Comparison of ENCODE assay signal across 8 mouse cellular contexts in genomic region chr5:137122686-137123193, GRCm38 (mm10). TPM values are rescaled to one million over a fixed set of nuclear protein-coding genes. Genes with fewer than 3 reads are reported as not detected.
DNase-seq lines count a peak whose midpoint lies in the region; ATAC-seq and TF ChIP-seq lines count a peak whose summit lies in the region.

No protein-coding gene starts in this region.

- peak; percentile 83 to 84 for DNase-seq in B cell, adult 2 months
- DNase-seq in adrenal gland, postnatal 36 days = peak; percentile 79 to 83
- DNase-seq in heart, adult 9 months (ENCODE audit: low spot score in 2 of 2) = peak; percentile 76 to 79
- DNase-seq in kidney, adult 9 months = peak; percentile 82
- DNase-seq in liver, adult 2 months (ENCODE audit: extremely low read depth, low read depth, low spot score) = peak; percentile 32

- no peaks in the 10 kb centered on the region for H3K27me3 ChIP-seq in embryonic facial prominence, embryonic 13.5 days
- H3K27me3 ChIP-seq in liver, adult 2 months (ENCODE audit: control insufficient read depth, insufficient read depth, low read length) = no peaks in the 10 kb centered on the region
- no peaks in the 10 kb centered on the region for H3K27me3 ChIP-seq in myocyte (ENCODE audit: control insufficient read depth, insufficient read depth, insufficient read length)
- H3K27me3 ChIP-seq in stomach, embryonic 14.5 days (ENCODE audit: control insufficient read depth, insufficient read depth, low read length) = no peaks in the 10 kb centered on the region

- no peaks in the 10 kb centered on the region for H3K79me2 ChIP-seq in liver, adult 2 months (ENCODE audit: control insufficient read depth, insufficient read depth, low read length)
- no peaks in the 10 kb centered on the region for H3K79me2 ChIP-seq in myocyte (ENCODE audit: control insufficient read depth, insufficient read depth)

- ATAC-seq in embryonic facial prominence, embryonic 13.5 days (ENCODE audit: insufficient number of reproducible peaks, insufficient read depth, low FRiP score, low TSS enrichment, low read depth) = peak; percentile 48; the same call in 1 of the 2 replicates
- peak; percentile 79; the same call in 1 of the 2 replicates for ATAC-seq in stomach, embryonic 14.5 days (ENCODE audit: insufficient number of reproducible peaks, insufficient read depth, low FRiP score, low read depth)

- no peak overlapping the region; the same call in 1 of the 2 replicates for H3K4me2 ChIP-seq in embryonic facial prominence, embryonic 13.5 days
- peak overlapping the region; percentile 49 for H3K4me2 ChIP-seq in myocyte (ENCODE audit: low read depth)
- no peak overlapping the region for H3K4me2 ChIP-seq in stomach, embryonic 14.5 days (replicated peaks; ENCODE audit: low read depth, low read length)

- no peak overlapping the region for H3K4me3 ChIP-seq in embryonic facial prominence, embryonic 13.5 days
- no peak overlapping the region for H3K4me3 ChIP-seq in liver, adult 2 months (ENCODE audit: insufficient read depth, low read depth, low read length)
- no peak overlapping the region for H3K4me3 ChIP-seq in myocyte
- H3K4me3 ChIP-seq in stomach, embryonic 14.5 days (ENCODE audit: low read depth, low read length) = no peak overlapping the region

- peaks cover 8% of the 10 kb centered on the region; the same call in 1 of the 2 replicates for H3K4me1 ChIP-seq in embryonic facial prominence, embryonic 13.5 days
- no peaks in the 10 kb centered on the region for H3K4me1 ChIP-seq in liver, adult 2 months (ENCODE audit: control insufficient read depth, insufficient read depth, low read length)
- H3K4me1 ChIP-seq in stomach, embryonic 14.5 days (ENCODE audit: control insufficient read depth, insufficient read depth, low read length) = no peaks in the 10 kb centered on the region

- no peak overlapping the region for H3K27ac ChIP-seq in embryonic facial prominence, embryonic 13.5 days
- H3K27ac ChIP-seq in liver, adult 2 months (replicated peaks; ENCODE audit: insufficient read depth, low read depth, low read length) = no peak overlapping the region
- H3K27ac ChIP-seq in stomach, embryonic 14.5 days (ENCODE audit: low read length) = no peak overlapping the region

- H3K36me3 ChIP-seq in embryonic facial prominence, embryonic 13.5 days = no peaks in the 10 kb centered on the region
- H3K36me3 ChIP-seq in liver, adult 2 months (ENCODE audit: control insufficient read depth, insufficient read depth, low read length) = no peaks in the 10 kb centered on the region
- no peaks in the 10 kb centered on the region for H3K36me3 ChIP-seq in myocyte (ENCODE audit: control insufficient read depth, insufficient read depth)
- H3K36me3 ChIP-seq in stomach, embryonic 14.5 days (ENCODE audit: control insufficient read depth, insufficient read depth, low read length) = no peaks in the 10 kb centered on the region

- no peaks in the 10 kb centered on the region for H3K9me3 ChIP-seq in embryonic facial prominence, embryonic 13.5 days
- no peaks in the 10 kb centered on the region for H3K9me3 ChIP-seq in stomach, embryonic 14.5 days (ENCODE audit: control insufficient read depth, low read depth, low read length)

- TF ChIP-seq POLR2A in liver, adult 2 months (IDR thresholded peaks at IDR 0.05; ENCODE audit: extremely low read depth, insufficient read depth, low read length) = no peak
- TF ChIP-seq POLR2A in myocyte (IDR thresholded peaks at IDR 0.05; ENCODE audit: insufficient read length, low read depth) = no peak

- H3K9ac ChIP-seq in embryonic facial prominence, embryonic 13.5 days = no peak overlapping the region
- no peak overlapping the region for H3K9ac ChIP-seq in liver, adult 2 months (ENCODE audit: low read depth, low read length)
- H3K9ac ChIP-seq in stomach, embryonic 14.5 days (replicated peaks; ENCODE audit: low read depth, low read length) = no peak overlapping the region

- WGBS in embryonic facial prominence, embryonic 13.5 days = 11% methylated on average over 14 of the region's 14 CpGs
- WGBS in liver, adult 2 months = 25% methylated on average over 14 of the region's 14 CpGs
- 11% methylated on average over 14 of the region's 14 CpGs for WGBS in stomach, embryonic 14.5 days

- TF ChIP-seq CTCF in liver, adult 2 months (IDR thresholded peaks at IDR 0.05; ENCODE audit: low read depth, low read length) = peak; percentile 75

- H3ac ChIP-seq in myocyte (ENCODE audit: control insufficient read depth, insufficient read length) = no peak overlapping the region

TF ChIP-seq in myocyte, 11 proteins besides CTCF, POLR2A, EP300 and RAD21:
- no peak for TF ChIP-seq TCF12 (IDR thresholded peaks at IDR 0.05; ENCODE audit: insufficient read depth, poor library complexity, severe bottlenecking)
- no peak for TF ChIP-seq MYOD1 (IDR thresholded peaks at IDR 0.05; ENCODE audit: control insufficient read depth in 1 of 3, insufficient read length in 2 of 3, low read depth in 2 of 3)
- no peak for TF ChIP-seq CEBPB (IDR thresholded peaks at IDR 0.05; ENCODE audit: insufficient read depth, poor library complexity, severe bottlenecking)
- TF ChIP-seq POLR2AphosphoS2 (IDR thresholded peaks at IDR 0.05; ENCODE audit: insufficient read length, low read depth) = no peak
- TF ChIP-seq REST (IDR thresholded peaks at IDR 0.05; ENCODE audit: insufficient read depth, insufficient read length) = no peak
- no peak for TF ChIP-seq MYOG (IDR thresholded peaks at IDR 0.05; ENCODE audit: control insufficient read depth in 1 of 3, insufficient read depth in 1 of 3, insufficient read length in 2 of 3, low read depth in 2 of 3)

RNA-seq across cellular contexts. Expression of gene Trim56, which starts 6.7 kb away (rescaled TPM):
- total RNA-seq in adrenal gland, postnatal 36 days (2021) = 10 to 100 TPM; 40.9 to 44.8 TPM
- polyA plus RNA-seq in embryonic facial prominence, embryonic 13.5 days (2015; fragmentation: Nextera tagmentation; extraction: Ambion mirVana) = 8.7 and 8.8 TPM in 2 replicates
- 9.3 and 11.2 TPM in 2 replicates for total RNA-seq in liver, adult 2 months (2014; rRNA removed)
- 4.3 and 5.7 TPM in 2 replicates for polyA plus RNA-seq in liver, adult 2 months (2012; rRNA removed)
- 5.9 TPM for polyA plus RNA-seq in myocyte (2012; fragmentation: generic; extraction: Trizol)
- 10.9 and 12.0 TPM in 2 replicates for polyA plus RNA-seq in stomach, embryonic 14.5 days (2014; fragmentation: Nextera tagmentation; extraction: Ambion mirVana)

RNA-seq across cellular contexts. Expression of gene Muc3, which starts 26.4 kb away (rescaled TPM):
- total RNA-seq in adrenal gland, postnatal 36 days (2021) = not detected
- polyA plus RNA-seq in embryonic facial prominence, embryonic 13.5 days (2015; fragmentation: Nextera tagmentation; extraction: Ambion mirVana) = 5.1 TPM in 1 of 2 replicates, not detected in the other
- total RNA-seq in liver, adult 2 months (2014; rRNA removed) = 0.28 TPM in 1 of 2 replicates, not detected in the other
- 0.19 and 0.37 TPM in 2 replicates for polyA plus RNA-seq in liver, adult 2 months (2012; rRNA removed)
- not detected for polyA plus RNA-seq in myocyte (2012; fragmentation: generic; extraction: Trizol)
- polyA plus RNA-seq in stomach, embryonic 14.5 days (2014; fragmentation: Nextera tagmentation; extraction: Ambion mirVana) = not detected in 2 replicates

RNA-seq across cellular contexts. Expression of gene Serpine1, which starts 50.7 kb away (rescaled TPM):
- 10 to 100 TPM in 1 of 2 experiments, 1 to 10 TPM in 1; 3.5 to 11.2 TPM for total RNA-seq in adrenal gland, postnatal 36 days (2021)
- 0.22 and 0.35 TPM in 2 replicates for polyA plus RNA-seq in embryonic facial prominence, embryonic 13.5 days (2015; fragmentation: Nextera tagmentation; extraction: Ambion mirVana)
- 0.83 and 1.9 TPM in 2 replicates for total RNA-seq in liver, adult 2 months (2014; rRNA removed)
- polyA plus RNA-seq in liver, adult 2 months (2012; rRNA removed) = 0.12 and 0.32 TPM in 2 replicates
- polyA plus RNA-seq in myocyte (2012; fragmentation: generic; extraction: Trizol) = 17.6 TPM
- 0.27 and 0.33 TPM in 2 replicates for polyA plus RNA-seq in stomach, embryonic 14.5 days (2014; fragmentation: Nextera tagmentation; extraction: Ambion mirVana)

Comparison
In these comparisons a context has a peak if more than half of its experiments do, and no peak if none do; other contexts are left out.
1. DNase-seq: peak in every context shown above with its lines; median percentile 84 in B cell, adult 2 months; 82 in kidney, adult 9 months; 81 in adrenal gland, postnatal 36 days; 78 in heart, adult 9 months; 32 in liver, adult 2 months.
2. RNA of gene Serpine1, which starts 50.7 kb away (polyA plus RNA-seq): 17.6 TPM in myocyte (single experiment); 0.22 to 0.35 TPM in embryonic facial prominence, embryonic 13.5 days, 0.27 to 0.33 TPM in stomach, embryonic 14.5 days and 0.12 to 0.32 TPM in liver, adult 2 months; every median in the first group is over 10 times any median in the second.